Mouse (Mus musculus) cerebellum, adult 11 months (tissue): Measurements from ENCODE around the gene Hypk.

Experiments
- DNase-seq: peaks from one replicate; pipeline ENCODE4 v3.0.0; 2022

The Hypk gene

GRCm38 (mm10) chr2:121507173-121507950 lies 54.3 kb downstream of the Hypk start:
- DNase-seq: no peak

- DNase-seq: no peak
Observed at GRCm38 (mm10) chr2:121507951-121508330, 54.9 kb downstream of the Hypk start.
